In genomic region chr1:136128416-136128815, GRCm38 (mm10) we compare ENCODE assay signal across 8 mouse cellular contexts. TPM values are rescaled to one million over a fixed set of nuclear protein-coding genes. Genes with fewer than 3 reads are reported as not detected.
DNase-seq lines count a peak whose midpoint lies in the region; TF ChIP-seq lines count a peak whose summit lies in the region.
"Had no signal": no experiment of that assay in that cellular context is flagged by ENCODE, and none has a peak within 500 bp of the region (broad histone marks: within the 10 kb centered on the region; RNA-seq: fewer than 3 reads in every experiment).

No protein-coding gene starts in this region.

- H3K4me1 ChIP-seq in cortical plate, adult 2 months (ENCODE audit: control insufficient read depth, insufficient read depth, low read length): peaks cover 11% of the 10 kb centered on the region
- H3K4me1 ChIP-seq in midbrain, embryonic 10.5 days: peaks cover 47% of the 10 kb centered on the region

- no peak for TF ChIP-seq POLR2A in cortical plate, adult 2 months (IDR thresholded peaks at IDR 0.05; ENCODE audit: extremely low read depth, insufficient read depth, low read length)

- DNase-seq in layer of hippocampus, adult 11-12 months (ENCODE audit: low spot score): peak; percentile 79
- no peak for DNase-seq in layer of hippocampus, adult 9-10 months (ENCODE audit: low spot score)
- DNase-seq in frontal cortex, postnatal 14 days (ENCODE audit: low spot score in 2 of 2): peak; percentile 60 to 71
- DNase-seq in naive thymus-derived CD4-positive, alpha-beta T cell, adult 2 months (ENCODE audit: low read depth): peak; percentile 23
- no peak for DNase-seq in spleen, postnatal 36 days (ENCODE audit: low spot score in 2 of 2)
- DNase-seq in midbrain, embryonic 10.5 days (ENCODE audit: low spot score): no peak
- DNase-seq: lung, postnatal 10 days had no signal

- peaks cover 38% of the 10 kb centered on the region for H3K27me3 ChIP-seq in midbrain, embryonic 10.5 days (ENCODE audit: low read depth, poor library complexity, severe bottlenecking)

- peak overlapping the region; percentile 50 for H3K27ac ChIP-seq in cortical plate, adult 2 months (ENCODE audit: insufficient read depth, low read length)
- H3K27ac ChIP-seq in midbrain, embryonic 10.5 days (replicated peaks): no peak overlapping the region; the same call in 1 of the 2 replicates

- no peaks in the 10 kb centered on the region for H3K9me3 ChIP-seq in midbrain, embryonic 10.5 days (replicated peaks)

- no peak for TF ChIP-seq CTCF in cortical plate, adult 2 months (IDR thresholded peaks at IDR 0.05; ENCODE audit: extremely low read depth, insufficient read depth, low read length)

- no peaks in the 10 kb centered on the region for H3K36me3 ChIP-seq in midbrain, embryonic 10.5 days

- no peak overlapping the region for H3K4me3 ChIP-seq in cortical plate, adult 2 months (ENCODE audit: insufficient read depth, low read length)
- no peak overlapping the region for H3K4me3 ChIP-seq in midbrain, embryonic 10.5 days

- WGBS in midbrain, embryonic 10.5 days: 80% methylated on average over 5 of the region's 5 CpGs

RNA-seq across cellular contexts. Expression of gene Kif21b, which starts 2.8 kb away (rescaled TPM):
- polyA plus RNA-seq in cortical plate, adult 2 months (2012; rRNA removed): 42.5 and 44.4 TPM in 2 replicates
- polyA plus RNA-seq in midbrain, embryonic 10.5 days (2016; fragmentation: Nextera tagmentation; extraction: Ambion mirVana): 4.9 and 9.5 TPM in 2 replicates

Comparison
In these comparisons a context has a peak if more than half of its experiments do, and no peak if none do; other contexts are left out.
1. DNase-seq: peak in layer of hippocampus, adult 11-12 months (single experiment), frontal cortex, postnatal 14 days (2 of 2) and naive thymus-derived CD4-positive, alpha-beta T cell, adult 2 months (single experiment); none in layer of hippocampus, adult 9-10 months (single experiment), spleen, postnatal 36 days (0 of 2) and midbrain, embryonic 10.5 days (single experiment).